Mouse (Mus musculus): ENCODE data around the gene Tcf15.

Tcf15 gene

DNA sequence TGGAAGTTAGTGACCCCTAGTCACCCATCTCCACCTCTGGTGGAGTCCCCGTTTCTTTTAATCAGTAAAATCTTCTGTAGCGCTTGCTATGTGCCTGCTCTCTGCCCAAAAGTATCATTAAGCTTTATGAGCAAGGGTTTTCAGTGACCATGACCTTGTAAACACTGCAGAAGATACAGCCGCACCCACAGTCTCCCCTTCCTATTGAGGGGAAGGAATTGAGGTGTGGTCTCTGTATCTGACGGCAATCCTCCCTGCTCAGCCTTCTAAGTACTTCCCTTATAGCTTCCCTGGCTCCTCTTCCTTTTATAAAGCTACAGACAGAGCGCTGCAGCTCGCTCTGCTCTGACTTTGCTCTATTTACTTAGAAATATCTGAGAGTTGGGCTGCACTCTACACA is 13.1 kb downstream of the Tcf15 start:
- in situ Hi-C loops (cut with MboI; ENCODE audit: unreplicated experiment in 2 of 2), result no loop called here

DNA sequence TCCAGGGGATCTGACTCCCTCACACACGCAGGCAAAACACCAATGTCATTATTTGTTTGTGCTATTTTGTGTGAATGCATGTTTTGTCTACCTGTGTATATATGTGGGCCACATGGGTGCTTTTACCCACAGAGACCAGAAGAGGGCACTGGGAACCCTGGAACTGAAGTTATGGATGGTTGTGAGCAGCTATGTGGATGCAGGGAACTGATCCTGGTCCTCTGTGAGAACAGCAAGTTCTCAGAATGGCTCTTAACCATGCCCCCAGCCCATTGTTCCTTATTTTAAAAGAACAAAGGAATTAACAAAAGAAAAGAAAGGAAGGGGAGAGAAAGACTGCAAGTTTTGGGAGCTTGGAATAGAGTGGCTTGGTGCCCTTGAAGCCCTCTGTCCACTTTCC is 16.1 kb downstream of the Tcf15 start:
- in situ Hi-C loops (cut with MboI; ENCODE audit: unreplicated experiment in 2 of 2), result no loop called here

DNA sequence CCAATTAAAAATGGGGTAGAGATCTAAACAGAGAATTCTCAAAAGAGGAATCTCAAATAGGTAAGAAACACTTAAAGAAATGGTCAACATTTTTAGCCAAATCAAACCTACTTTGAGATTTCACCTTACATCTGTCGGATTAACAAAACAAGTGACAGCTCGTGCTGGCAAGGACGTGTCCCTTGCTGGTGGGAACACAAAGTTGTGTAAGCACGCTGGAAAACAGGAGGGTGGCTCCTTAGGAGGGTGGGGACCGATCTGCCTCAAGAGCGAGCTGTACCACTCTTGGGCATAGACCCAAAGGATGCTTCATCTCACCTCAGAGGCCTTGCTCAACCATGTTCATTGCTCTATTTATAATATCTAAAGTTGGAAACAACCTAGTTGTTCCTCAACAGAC is 22.9 kb downstream of the Tcf15 start:
- in situ Hi-C loops (cut with MboI; ENCODE audit: unreplicated experiment in 2 of 2), result no loop called here

DNA sequence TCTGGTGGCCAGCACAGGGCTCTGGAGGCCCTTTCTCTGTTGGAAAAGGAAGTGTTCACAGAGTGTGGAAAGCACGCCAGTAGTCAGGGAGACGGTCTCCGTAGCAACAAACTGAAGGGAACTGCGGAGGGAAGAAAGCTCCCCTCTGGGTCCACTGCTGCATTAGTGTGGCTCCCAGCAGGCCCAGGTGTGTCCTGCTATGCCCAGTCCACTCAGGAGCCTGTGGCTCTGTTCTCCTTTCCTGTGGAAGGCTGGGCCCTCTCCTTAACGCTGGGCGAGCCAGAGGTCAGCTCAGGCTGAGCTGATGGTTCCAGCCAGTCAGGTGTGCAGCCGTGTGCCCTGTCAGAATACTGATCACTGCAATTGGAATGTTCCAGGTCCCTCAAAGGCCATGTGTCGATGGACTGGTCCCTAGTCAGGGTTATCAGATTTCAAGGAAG is 24.5 kb downstream of the Tcf15 start:
- in situ Hi-C loops (cut with MboI; ENCODE audit: unreplicated experiment in 2 of 2), result no loop called here

DNA sequence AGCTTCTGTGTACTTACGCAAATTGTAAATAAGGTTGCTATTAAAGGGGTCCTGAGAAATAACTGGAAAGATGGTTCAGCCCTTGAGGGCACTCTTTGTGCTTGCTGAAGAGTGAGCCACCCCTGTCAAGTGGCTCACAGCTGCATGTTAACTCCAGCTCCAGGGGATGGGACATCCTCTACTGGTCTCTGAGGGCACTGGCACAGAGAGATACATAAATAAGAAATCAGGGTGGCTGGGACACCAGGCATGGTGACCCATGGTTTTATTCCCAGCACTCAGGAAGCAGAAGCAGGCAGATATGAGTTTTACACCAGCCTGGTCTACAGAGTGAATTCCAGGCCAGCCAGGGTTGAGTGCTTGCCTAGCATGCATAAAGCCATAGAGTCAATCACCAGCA is 26.0 kb downstream of the Tcf15 start:
- in situ Hi-C loops (cut with MboI; ENCODE audit: unreplicated experiment in 2 of 2), result no loop called here

DNA sequence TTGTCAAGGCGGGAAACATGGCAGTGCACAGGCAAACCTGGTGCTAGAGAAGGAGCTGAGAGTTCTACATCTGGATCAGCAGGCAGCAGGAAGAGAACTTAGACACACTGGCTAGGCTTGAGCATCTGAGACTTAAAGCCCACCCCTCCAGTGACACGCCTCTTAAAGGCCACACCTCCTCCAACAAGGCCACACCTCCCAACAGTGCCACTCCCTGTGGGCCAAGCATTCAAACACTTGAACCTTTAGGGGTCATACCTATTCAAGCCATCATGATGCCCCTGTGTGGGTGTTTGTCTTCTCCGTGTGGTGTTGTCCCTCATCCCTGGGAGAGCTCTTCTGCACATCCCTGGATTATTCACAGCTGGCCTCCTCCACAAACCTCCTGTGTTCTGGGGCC is 31.5 kb downstream of the Tcf15 start:
- in situ Hi-C loops (cut with MboI; ENCODE audit: unreplicated experiment in 2 of 2), result no loop called here

DNA sequence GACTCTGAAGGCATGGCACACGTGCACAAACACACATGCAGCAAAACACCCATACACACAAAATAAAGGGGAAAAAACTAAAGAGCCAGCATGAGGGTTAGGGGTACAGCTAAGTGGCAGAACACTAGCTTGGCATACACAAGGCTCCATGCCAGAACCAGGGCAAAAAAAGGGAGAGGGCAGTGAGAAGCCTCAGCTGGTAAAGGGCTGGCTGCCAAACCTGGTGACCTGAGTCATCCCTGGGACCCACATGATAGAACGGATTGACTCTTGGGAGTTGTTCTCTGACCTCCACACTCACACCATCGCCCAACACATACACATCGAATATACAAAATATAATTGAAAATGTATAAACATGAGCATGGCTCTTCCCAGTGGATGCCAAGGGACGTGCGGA is 33.3 kb downstream of the Tcf15 start:
- in situ Hi-C loops (cut with MboI; ENCODE audit: unreplicated experiment in 2 of 2), result no loop called here

DNA sequence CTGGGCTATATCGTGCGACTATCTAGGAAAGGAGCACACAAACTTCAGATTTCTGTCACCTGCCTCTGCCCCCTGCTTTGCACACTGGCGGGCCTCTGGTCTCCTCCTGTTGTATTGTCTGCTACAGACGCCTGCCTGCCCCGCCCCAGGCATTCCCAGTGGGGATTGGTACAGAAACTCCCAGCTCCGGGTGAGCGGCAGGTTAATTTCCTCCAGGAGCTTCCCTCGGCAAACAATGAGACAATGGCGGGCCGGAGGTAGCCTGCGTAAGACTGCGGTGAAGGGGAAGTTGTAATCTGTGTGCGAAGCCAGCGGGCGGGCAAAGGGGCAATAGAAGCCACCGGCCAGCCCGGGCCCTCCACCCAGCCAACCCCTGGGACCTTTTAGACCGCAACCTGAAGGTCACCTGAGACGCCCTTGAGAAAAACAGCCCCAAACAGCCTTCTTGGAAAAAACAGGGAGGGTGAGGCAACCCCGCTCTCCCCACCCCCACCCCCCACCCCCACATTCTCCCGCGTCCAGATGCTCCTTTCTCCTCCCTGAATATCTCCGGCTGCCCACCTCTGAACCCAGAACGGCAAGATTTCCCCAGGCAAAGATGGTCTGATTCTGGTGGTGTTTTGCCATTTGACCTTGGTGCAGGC is 33.9 kb downstream of the Tcf15 start:
- in situ Hi-C loops (cut with MboI; ENCODE audit: unreplicated experiment in 2 of 2), result no loop called here

DNA sequence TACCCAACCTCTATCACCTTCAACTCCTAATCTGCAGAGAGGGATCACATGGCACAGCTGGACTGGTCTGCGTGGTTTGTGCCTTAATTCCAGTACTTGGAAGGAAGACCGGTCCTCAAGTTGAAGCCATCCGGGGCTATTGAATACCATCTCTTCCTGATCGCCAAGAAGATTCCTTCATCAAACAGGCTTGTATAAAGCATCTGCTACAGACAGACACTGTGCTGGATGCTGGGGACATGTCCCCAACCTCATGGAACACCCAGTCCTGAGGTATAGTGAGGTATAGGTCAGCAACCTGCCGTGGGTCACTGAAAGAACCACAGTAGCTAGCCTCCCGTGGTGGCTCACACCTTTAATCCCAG is 34.4 kb downstream of the Tcf15 start:
- in situ Hi-C loops (cut with MboI; ENCODE audit: unreplicated experiment in 2 of 2), result no loop called here

DNA sequence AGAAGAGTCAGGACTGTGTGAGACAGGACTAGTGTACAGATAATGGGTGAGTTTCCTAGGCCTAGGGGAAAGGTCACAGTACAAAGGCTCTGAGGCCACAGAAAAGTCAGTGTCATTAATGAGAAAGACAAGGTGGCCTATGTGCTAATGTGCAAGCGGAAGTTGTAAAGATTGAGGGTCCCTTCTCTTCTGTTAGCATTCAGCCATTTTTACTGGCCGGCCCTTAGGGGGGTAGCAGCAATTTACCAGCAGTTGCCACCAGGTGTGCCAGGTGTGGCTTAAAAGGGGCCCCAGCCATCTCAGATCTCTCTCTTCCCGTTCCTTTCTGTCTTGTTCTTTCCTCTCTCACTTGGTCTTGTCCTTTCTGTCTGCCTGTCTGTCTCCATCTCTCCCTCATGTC is 35.0 kb downstream of the Tcf15 start:
- in situ Hi-C loops (cut with MboI; ENCODE audit: unreplicated experiment in 2 of 2), result no loop called here

DNA sequence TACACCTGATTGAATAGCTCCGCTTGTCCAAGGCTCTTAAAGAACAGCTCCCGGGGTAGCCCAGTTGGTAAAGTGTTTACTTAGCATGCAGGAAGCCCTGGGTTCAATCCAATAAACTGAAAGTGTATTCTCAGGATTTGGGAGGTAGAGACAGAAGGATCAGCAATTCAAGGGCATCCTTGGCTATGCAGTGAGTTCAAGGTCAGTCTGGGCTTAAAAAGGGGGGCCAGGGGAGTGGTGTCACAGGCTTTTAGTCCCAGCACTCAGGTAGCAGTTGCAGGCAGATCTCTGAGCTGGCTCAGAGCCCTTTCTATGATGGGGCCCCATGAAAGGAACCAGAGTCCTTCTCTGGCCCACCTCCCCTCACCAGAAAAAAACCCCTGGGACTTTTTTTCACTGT is 35.9 kb downstream of the Tcf15 start:
- in situ Hi-C loops (cut with MboI; ENCODE audit: unreplicated experiment in 2 of 2), result no loop called here

DNA sequence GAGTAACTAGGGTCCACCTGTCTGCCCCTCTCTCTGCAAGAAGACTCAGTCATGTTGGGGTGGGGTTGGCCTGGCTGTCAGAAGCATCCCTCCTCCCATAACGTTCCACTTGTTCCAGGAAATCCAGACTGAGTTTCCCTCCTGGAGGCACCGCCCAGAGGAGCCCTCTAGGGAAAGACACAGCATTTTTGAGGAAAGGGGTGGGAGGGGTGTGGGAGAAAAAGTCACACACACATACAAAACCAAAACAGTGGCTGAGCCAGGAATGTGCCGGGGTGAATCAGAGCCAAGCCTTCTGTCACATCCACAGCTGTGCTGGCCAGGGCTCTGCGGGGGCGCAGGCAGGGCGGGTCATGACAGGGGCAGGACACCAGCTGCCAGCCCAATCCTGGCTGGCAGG is 37.0 kb downstream of the Tcf15 start:
- in situ Hi-C loops (cut with MboI; ENCODE audit: unreplicated experiment in 2 of 2), result no loop called here

DNA sequence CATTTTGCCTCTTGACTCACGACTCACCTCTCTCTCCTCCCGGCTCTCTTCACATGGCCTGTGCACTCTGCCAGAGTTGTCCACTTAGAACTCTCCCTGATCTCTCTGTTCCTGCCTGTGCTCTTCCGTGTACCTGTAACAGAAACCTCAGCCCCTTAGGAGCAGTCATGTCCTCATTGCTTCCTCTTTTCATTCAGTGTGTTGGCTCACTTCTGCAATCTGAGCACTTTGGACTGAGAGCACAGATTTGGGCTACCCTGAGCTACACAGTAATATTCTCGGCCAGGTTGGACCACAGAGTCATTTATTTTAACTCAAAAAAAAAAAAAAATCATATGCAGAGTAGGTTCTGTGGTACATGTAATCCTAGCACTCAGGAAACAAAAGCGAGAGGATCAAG is 43.8 kb downstream of the Tcf15 start:
- in situ Hi-C loops (cut with MboI; ENCODE audit: unreplicated experiment in 2 of 2), result no loop called here

DNA sequence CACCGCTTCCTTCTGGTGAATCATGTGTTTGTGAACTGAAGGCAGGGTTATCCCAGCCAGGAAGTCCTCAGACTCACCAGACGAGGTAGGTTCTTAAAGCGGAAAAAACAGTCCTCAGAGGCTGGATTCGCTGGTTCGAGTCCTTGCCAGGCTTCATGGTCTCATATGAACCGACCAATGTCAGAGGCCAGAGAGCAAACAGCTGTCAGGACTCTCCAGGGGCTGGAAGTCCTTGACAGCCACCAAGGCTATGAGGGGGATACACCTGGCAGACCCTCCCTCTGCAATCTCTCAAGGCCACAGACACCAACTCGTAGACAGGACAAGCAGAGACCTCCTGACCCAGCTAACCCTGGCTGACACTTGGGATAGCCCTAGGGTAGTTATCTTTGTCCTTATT is 45.9 kb downstream of the Tcf15 start:
- in situ Hi-C loops (cut with MboI; ENCODE audit: unreplicated experiment in 2 of 2), result no loop called here

DNA sequence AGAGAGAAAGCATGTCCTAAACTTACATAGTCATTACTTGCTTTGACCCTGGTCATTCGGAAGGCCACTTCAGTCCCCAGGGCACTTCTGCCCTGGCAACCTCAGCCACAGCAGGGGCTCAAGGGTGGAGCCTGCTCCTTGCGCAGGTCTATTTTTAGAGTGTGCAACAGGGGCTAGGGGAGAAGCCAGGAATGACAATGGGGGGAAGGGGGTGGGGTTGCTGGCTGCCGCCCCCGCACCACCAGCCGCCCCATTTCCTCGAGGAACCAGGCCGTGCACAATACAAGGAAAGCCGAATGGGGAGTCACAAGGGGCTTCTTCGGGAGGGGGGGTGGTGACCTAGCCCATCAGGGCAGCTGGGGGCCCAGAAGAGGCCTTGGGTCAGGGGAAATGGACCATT is 46.3 kb downstream of the Tcf15 start:
- in situ Hi-C loops (cut with MboI; ENCODE audit: unreplicated experiment in 2 of 2), result loop anchor here (10.0 kb wide), 1 partner anchor 165 kb away; no protein-coding TSS in a partner anchor

DNA sequence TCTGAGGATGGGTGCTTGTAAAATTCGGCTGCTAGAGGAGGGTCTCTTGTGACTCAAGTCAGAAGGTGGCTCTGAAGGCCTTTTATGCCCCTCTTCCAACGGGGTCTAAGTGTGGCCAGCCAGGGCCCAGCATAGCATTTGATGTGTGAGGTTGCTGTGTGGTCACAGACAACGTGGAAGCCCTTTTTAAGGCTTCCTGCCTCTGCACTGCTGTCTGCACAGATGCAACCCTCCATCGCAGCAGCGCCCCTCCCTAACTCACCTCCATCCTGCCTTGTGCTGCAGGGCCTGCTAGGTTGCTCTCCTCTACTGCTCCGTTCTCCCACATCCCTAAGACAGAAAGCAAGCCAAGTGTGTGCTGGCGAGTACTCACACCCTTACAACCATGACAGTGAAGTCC is 46.8 kb downstream of the Tcf15 start:
- in situ Hi-C loops (cut with MboI; ENCODE audit: unreplicated experiment in 2 of 2), result loop anchor here (10.0 kb wide), 1 partner anchor 165 kb away; no protein-coding TSS in a partner anchor

DNA sequence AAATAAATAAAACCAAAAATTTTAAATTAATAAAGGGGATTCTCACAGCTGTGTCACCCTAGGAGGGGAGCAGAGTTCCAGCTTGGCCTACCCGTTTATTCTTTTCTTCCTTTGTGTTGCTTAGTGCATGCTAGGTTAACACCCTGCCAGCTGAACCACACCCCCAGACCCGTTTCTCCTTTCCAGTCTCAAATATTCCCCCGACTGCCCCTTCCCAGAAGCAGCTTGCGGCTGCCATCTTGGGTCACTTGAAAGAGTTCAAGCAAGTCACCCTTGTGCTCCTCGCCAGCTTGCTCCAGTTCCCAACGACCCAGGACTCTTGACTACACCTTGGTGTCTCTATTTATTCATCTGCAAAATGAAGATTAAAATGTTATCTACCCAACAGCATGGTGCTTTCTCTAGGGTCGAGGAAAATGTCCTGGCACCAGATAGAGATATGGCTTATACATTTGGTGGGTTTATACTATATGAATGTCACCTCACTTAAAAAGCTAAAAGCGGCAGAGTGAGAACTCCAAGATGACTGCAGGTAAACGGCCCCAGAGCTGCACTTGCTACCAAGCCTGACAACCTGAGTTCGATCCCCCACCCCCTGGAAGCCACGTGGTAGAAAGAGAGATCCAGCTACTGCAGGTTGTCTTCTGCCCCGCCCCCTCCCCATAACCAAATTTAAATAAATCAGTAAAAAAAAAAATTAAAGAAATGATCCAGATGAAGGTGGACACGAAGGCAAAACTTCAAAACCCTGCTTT is 49.4 kb downstream of the Tcf15 start:
- in situ Hi-C loops (cut with MboI; ENCODE audit: unreplicated experiment in 2 of 2), result loop anchor here (10.0 kb wide), 1 partner anchor 168 kb away; no protein-coding TSS in a partner anchor

DNA sequence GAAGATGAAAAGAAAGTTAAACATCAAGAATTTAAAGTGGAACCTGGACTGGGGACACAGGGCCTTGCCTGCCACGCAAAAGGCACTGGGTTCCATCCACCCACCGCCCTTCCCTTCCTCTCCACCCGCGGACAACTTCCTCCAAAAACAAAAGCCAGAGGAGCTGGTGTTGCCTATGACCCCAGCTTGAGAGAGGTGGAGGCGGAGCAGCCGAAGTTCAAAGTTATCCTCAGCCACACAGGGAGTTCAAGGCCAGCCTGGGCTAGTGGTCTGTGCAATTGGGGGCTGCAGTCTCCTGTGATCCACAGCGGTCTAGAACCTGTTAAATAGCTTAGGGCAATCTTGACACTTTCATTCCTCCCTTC is 50.0 kb downstream of the Tcf15 start:
- in situ Hi-C loops (cut with MboI; ENCODE audit: unreplicated experiment in 2 of 2), result loop anchor here (10.0 kb wide), 1 partner anchor 169 kb away; no protein-coding TSS in a partner anchor

DNA sequence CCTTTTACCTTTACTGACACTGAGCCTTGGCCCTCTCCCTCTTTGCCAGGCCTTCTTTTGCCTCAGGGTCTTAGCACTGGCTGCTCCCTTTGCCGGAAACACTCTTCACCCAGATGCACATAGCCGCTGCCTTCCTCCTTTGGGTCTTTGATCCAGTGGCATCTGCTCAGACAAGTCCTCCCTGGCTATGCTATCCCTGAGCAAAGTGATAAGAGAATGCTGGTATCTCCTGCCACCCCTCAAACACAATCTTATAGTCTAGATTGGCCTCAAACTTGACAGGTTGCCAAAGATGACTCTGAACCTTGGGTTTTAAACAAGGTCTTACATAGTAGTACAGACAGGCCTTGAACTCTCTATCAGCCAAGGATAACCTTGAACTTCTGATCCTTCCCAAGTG is 51.2 kb downstream of the Tcf15 start:
- in situ Hi-C loops (cut with MboI; ENCODE audit: unreplicated experiment in 2 of 2), result loop anchor here (10.0 kb wide), 1 partner anchor 170 kb away; no protein-coding TSS in a partner anchor

DNA sequence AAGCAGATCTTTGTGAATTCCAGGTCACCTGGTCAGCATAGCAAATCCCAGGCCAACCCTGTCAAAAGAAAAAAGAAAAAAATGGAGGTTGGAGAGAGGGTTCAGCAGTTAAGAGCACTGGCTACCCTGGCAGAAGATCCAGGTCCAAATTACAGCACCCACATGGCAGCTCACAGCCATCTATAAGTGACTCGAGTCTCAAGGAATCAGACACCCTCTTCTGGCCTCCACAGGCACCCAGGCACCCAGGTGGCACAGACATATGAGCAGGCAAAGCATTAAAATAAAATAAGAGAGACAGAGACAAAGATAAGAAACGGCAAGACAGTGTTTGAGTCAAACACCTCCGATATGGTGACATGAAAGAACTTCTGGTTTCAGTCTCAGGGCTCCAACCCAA is 53.5 kb downstream of the Tcf15 start:
- in situ Hi-C loops (cut with MboI; ENCODE audit: unreplicated experiment in 2 of 2), result loop anchor here (5.0 to 10.0 kb wide), 5 partner anchors 80 to 320 kb away; no protein-coding TSS in a partner anchor

DNA sequence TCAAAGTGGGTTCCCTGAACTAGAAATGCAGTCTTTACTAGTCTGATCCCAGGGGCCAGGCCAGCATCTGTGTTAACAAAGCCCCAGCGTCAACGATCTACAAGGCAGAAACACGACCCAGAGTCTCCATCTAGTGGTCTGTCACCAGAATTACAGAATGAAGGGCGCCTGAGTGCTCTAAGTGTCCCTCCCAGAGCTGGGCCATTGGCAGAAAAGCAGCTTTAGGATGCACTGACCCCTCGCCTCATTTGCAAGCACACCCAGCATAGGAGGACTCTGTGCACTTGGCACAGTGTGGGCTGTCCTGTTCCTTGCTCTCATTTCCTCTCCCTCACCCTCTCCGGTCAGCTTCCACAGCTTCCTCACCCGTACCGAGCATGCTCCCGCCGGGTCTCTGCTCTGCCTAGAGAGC is 53.9 kb downstream of the Tcf15 start:
- in situ Hi-C loops (cut with MboI; ENCODE audit: unreplicated experiment in 2 of 2), result loop anchor here (5.0 to 10.0 kb wide), 5 partner anchors 80 to 320 kb away; no protein-coding TSS in a partner anchor
